Mouse (Mus musculus) spleen, adult 2 months (tissue): ENCODE measurements around the gene Smap2.

Experiments used
- CTCF ChIP-seq: fragments of 200-500 bp; IDR thresholded peaks from 2 replicates; pipeline ENCODE4 v1.5.1; 2011; ENCODE audit warnings: mild to moderate bottlenecking, inconsistent platforms; ENCODE audit not compliant: insufficient read depth, insufficient read length, insufficient replicate concordance; ENCODE audit errors: extremely low read depth
- POLR2A ChIP-seq: fragments of 200-500 bp; IDR thresholded peaks from 2 replicates; pipeline ENCODE4 v1.6.1; 2011; ENCODE audit warnings: low read depth, low read length, inconsistent platforms

- TF ChIP-seq CTCF (no peak), POLR2A (no peak)
Measured at GRCm38 (mm10) chr4:120995911-120996310, 21.1 kb downstream of the Smap2 start.
